Mouse (Mus musculus): ENCODE measurements around the gene Trpm3. TPM values are rescaled to one million over a fixed set of nuclear protein-coding genes. Genes with fewer than 3 reads are reported as not detected.

The Trpm3 gene
- 0.51 and 0.58 TPM in 2 replicates for polyA plus RNA-seq (2015; fragmentation: Nextera tagmentation; extraction: Ambion mirVana)

DNA sequence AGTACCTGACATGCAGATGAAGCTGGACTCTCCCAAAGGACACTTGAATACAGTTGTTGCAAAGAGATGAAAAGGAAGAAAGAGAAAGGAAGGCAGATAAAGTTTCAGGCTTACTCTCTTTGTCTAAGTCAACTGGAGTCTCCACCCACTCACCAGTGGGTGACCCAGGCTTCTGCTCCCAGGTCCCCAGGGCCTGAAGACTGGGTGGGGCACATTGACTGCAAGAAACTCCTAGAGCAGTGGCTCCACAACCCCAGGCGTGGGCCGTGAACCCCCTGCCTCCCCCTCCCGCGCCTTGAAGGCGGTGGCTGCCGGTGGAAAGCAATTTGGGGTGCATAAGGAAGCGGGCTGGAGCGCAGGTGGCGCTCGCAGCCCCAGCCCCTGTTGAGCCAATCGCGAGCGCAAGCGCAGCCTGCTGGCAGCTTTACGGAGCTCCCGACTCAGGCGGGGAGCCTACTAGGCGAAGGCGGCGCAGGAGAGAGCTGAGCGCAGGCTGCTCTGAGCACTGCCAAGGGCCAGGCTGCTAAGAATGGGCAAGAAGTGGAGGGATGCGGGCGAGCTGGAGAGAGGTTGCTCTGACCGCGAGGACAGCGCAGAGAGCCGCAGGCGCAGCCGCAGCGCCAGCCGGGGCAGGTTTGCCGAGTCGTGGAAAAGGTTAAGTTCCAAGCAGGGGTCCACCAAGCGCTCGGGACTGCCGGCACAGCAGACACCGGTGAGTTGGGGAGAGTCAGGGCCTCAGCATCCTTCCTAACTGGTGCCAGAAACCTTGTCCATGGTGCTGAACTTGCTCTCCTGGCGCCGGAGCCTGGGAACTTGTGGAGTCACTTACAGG lies at the start of gene Trpm3:
Gene Trpm3, plus strand, starts transcription at position 457 of the 832 bp plus-strand sequence.
- Histone ChIP-seq H3K27me3 (replicated peaks; ENCODE audit: insufficient read depth, low read length) (no peaks in the 10 kb centered on the region), H3K9ac (replicated peaks; ENCODE audit: low read depth) (no peak within 1 kb of the TSS), H3K27ac (ENCODE audit: low read length) (no peak within 1 kb of the TSS), H3K4me3 (ENCODE audit: low read depth, low read length) (no peak within 1 kb of the TSS), H3K4me2 (replicated peaks; ENCODE audit: low read depth, low read length) (no peak within 1 kb of the TSS), H3K4me1 (ENCODE audit: insufficient read depth, low read depth, low read length) (no peaks in the 10 kb centered on the region), H3K36me3 (ENCODE audit: insufficient read depth, low read length) (no peaks in the 10 kb centered on the region), H3K9me3 (ENCODE audit: low read length) (no peaks in the 10 kb centered on the region)
- peak; percentile 56 for ATAC-seq
- TF ChIP-seq CTCF (IDR thresholded peaks at IDR 0.05), result no peak
- TF ChIP-seq EP300 (IDR thresholded peaks at IDR 0.05), result no peak
- DNase-seq (ENCODE audit: low spot score), result peak; percentile 75
- 2% methylated on average over 39 of the region's 39 CpGs for WGBS

DNA sequence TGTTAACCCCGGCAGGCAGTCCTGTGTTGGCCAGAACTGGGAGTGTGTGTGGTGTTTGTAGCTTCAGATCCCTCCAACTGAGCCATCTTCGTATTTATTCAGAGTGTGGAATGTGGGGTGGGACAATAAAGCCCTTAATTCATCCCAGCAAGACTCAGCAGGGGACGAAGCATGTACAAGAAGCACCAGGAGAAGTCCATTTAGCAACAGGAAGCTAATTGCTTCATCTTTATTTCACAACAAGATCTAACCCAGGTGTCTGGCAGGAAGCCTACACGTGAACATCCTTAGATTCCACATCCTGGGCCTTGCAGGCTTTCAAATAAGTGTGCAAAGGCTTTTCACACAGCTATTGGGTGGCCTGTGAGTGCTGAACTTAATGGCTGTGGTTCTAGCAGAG lies 38.3 kb upstream of the Trpm3 start:
- Histone ChIP-seq H3K9ac (replicated peaks; ENCODE audit: low read depth) (no peak overlapping the region), H3K27ac (ENCODE audit: low read length) (no peak overlapping the region), H3K4me3 (ENCODE audit: low read depth, low read length) (no peak overlapping the region), H3K27me3 (replicated peaks; ENCODE audit: insufficient read depth, low read length) (no peaks in the 10 kb centered on the region), H3K9me3 (ENCODE audit: low read length) (no peaks in the 10 kb centered on the region), H3K36me3 (ENCODE audit: insufficient read depth, low read length) (no peaks in the 10 kb centered on the region), H3K4me2 (replicated peaks; ENCODE audit: low read depth, low read length) (no peak overlapping the region), H3K4me1 (ENCODE audit: insufficient read depth, low read depth, low read length) (no peaks in the 10 kb centered on the region)
- ATAC-seq (no peak), DNase-seq (ENCODE audit: low spot score) (no peak)
- 40% methylated on average over 4 of the region's 4 CpGs for WGBS
- TF ChIP-seq CTCF (IDR thresholded peaks at IDR 0.05) (no peak), EP300 (IDR thresholded peaks at IDR 0.05) (no peak)

DNA sequence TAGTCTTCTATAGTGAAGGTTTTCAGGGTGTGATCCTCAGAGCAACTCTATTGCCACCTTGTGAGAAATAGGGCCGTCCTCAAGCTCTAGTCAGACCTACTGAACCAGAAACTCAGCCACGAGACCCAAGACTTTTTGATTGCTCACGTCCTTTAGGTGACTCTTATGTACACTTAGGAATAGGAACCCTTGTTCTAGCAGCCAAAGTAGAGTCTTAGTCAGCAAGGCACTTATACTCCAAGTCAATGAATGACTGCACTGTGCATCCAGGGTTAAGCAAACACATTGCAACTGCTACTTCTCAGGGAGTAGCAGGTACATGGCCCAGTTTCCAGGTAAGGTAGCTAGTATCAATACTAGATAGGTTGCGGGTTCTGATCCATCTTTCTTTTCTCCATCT lies 35.0 kb upstream of the Trpm3 start:
- ATAC-seq (peak; percentile 72), DNase-seq (ENCODE audit: low spot score) (peak; percentile 61)
- no peaks in the 10 kb centered on the region for H3K27me3 ChIP-seq (replicated peaks; ENCODE audit: insufficient read depth, low read length)
- no peak overlapping the region for H3K4me3 ChIP-seq (ENCODE audit: low read depth, low read length)
- no peak overlapping the region for H3K9ac ChIP-seq (replicated peaks; ENCODE audit: low read depth)
- no peak overlapping the region for H3K27ac ChIP-seq (ENCODE audit: low read length)
- H3K9me3 ChIP-seq (ENCODE audit: low read length), result no peaks in the 10 kb centered on the region
- no peaks in the 10 kb centered on the region for H3K36me3 ChIP-seq (ENCODE audit: insufficient read depth, low read length)
- no peak for TF ChIP-seq CTCF (IDR thresholded peaks at IDR 0.05)
- 59% methylated on average over 4 of the region's 4 CpGs for WGBS
- no peaks in the 10 kb centered on the region for H3K4me1 ChIP-seq (ENCODE audit: insufficient read depth, low read depth, low read length)
- H3K4me2 ChIP-seq (replicated peaks; ENCODE audit: low read depth, low read length), result no peak overlapping the region

DNA sequence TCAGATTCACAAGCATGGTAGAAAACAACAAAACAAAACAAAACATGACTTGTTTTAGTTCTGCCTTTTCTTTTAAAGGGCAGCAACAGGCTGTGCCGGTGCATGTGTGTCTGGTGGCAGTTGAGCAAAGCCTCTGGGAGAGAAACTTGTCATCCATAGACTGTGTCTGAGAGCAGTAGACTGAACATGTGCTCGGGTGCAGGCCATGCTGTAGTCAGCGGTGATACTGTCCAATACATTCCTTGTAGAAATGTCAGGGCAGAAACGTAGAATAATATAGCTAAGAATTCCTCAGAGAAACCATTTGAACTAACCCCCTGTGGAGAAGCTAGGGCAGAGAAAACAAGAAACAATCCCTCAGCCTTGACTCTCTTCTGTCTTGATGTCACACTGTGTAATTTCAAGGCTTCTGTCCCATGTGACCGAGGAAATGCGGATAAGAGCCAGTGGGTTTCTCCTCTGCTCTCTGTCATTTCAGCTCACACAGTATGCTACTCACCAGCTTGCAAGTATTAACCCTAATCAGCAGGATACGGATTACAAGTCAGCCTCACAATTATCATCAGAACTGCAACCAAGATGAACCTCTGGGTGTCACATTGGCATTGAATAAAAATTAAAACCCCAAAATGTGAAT lies 33.9 kb upstream of the Trpm3 start:
- Histone ChIP-seq H3K27me3 (replicated peaks; ENCODE audit: insufficient read depth, low read length) (no peaks in the 10 kb centered on the region), H3K4me2 (replicated peaks; ENCODE audit: low read depth, low read length) (no peak overlapping the region), H3K27ac (ENCODE audit: low read length) (no peak overlapping the region), H3K4me1 (ENCODE audit: insufficient read depth, low read depth, low read length) (no peaks in the 10 kb centered on the region), H3K9me3 (ENCODE audit: low read length) (no peaks in the 10 kb centered on the region), H3K36me3 (ENCODE audit: insufficient read depth, low read length) (no peaks in the 10 kb centered on the region), H3K4me3 (ENCODE audit: low read depth, low read length) (no peak overlapping the region), H3K9ac (replicated peaks; ENCODE audit: low read depth) (no peak overlapping the region)
- DNase-seq (ENCODE audit: low spot score) (no peak), ATAC-seq (no peak)
- WGBS, result 79% methylated on average over 7 of the region's 7 CpGs
- TF ChIP-seq CTCF (IDR thresholded peaks at IDR 0.05), result no peak
- TF ChIP-seq EP300 (IDR thresholded peaks at IDR 0.05), result no peak

DNA sequence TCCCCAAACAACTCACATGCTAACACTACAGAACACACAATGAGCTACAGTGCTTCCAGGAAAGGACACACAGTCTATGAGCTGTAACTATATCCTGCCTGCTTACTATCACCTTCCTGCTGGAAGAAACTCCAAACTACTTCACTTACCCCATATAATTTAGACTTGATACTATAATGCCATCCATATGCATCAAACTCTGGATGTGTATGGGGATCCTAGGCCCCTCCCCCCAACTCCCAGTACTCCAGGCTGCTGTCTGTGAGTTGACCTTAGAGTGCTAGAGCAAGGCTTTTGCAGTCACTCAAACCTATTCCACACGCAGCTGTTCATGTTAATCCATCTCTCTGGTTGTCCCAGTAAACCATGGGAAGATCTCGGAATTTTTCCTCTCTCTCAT lies 33.2 kb upstream of the Trpm3 start:
- Histone ChIP-seq H3K4me3 (ENCODE audit: low read depth, low read length) (no peak overlapping the region), H3K27ac (ENCODE audit: low read length) (no peak overlapping the region), H3K9me3 (ENCODE audit: low read length) (no peaks in the 10 kb centered on the region), H3K9ac (replicated peaks; ENCODE audit: low read depth) (no peak overlapping the region), H3K4me1 (ENCODE audit: insufficient read depth, low read depth, low read length) (no peaks in the 10 kb centered on the region), H3K27me3 (replicated peaks; ENCODE audit: insufficient read depth, low read length) (no peaks in the 10 kb centered on the region), H3K36me3 (ENCODE audit: insufficient read depth, low read length) (no peaks in the 10 kb centered on the region), H3K4me2 (replicated peaks; ENCODE audit: low read depth, low read length) (no peak overlapping the region)
- ATAC-seq (no peak), DNase-seq (ENCODE audit: low spot score) (no peak)
- no peak for TF ChIP-seq CTCF (IDR thresholded peaks at IDR 0.05)
- no peak for TF ChIP-seq EP300 (IDR thresholded peaks at IDR 0.05)
- WGBS, result 54% methylated on average over 2 of the region's 2 CpGs

DNA sequence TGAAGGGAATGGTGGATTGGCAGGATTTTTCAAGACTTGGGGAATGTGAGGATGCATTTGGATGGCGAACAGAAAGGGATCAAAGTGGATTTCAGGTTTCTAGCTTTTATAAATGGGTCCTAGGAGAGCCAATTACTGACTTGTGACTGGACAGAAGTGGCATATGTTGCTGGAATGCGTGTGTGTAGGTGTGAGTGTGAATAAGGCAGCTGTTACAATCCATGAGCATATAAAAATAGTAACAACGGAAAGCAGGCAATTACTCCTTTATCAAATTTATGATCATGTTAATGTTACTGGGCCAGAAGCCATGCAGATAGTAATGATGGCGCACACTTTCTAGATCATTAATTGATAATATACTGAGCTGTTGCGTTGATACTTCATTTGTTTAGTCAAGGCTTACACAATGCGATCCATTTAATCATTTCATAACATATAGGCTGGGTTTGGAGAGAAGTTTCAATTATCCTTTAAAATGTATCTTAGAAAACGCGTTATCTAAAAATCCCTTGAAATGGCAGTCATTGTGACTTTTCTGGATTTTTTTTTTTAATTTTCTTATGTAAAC lies 29.9 kb upstream of the Trpm3 start:
- H3K9me3 ChIP-seq (ENCODE audit: low read length), result no peaks in the 10 kb centered on the region
- H3K4me2 ChIP-seq (replicated peaks; ENCODE audit: low read depth, low read length), result no peak overlapping the region
- ATAC-seq, result no peak
- no peak overlapping the region for H3K9ac ChIP-seq (replicated peaks; ENCODE audit: low read depth)
- WGBS, result 68% methylated on average over 8 of the region's 8 CpGs
- H3K27me3 ChIP-seq (replicated peaks; ENCODE audit: insufficient read depth, low read length), result no peaks in the 10 kb centered on the region
- no peak overlapping the region for H3K27ac ChIP-seq (ENCODE audit: low read length)
- peak; percentile 6 for DNase-seq (ENCODE audit: low spot score)
- no peak overlapping the region for H3K4me3 ChIP-seq (ENCODE audit: low read depth, low read length)
- no peaks in the 10 kb centered on the region for H3K4me1 ChIP-seq (ENCODE audit: insufficient read depth, low read depth, low read length)
- TF ChIP-seq EP300 (IDR thresholded peaks at IDR 0.05) (no peak), CTCF (IDR thresholded peaks at IDR 0.05) (no peak)
- H3K36me3 ChIP-seq (ENCODE audit: insufficient read depth, low read length), result no peaks in the 10 kb centered on the region

All from lung, postnatal 0 days (tissue).